Mouse (Mus musculus): ENCODE data around the gene Sirpa.

DNA sequence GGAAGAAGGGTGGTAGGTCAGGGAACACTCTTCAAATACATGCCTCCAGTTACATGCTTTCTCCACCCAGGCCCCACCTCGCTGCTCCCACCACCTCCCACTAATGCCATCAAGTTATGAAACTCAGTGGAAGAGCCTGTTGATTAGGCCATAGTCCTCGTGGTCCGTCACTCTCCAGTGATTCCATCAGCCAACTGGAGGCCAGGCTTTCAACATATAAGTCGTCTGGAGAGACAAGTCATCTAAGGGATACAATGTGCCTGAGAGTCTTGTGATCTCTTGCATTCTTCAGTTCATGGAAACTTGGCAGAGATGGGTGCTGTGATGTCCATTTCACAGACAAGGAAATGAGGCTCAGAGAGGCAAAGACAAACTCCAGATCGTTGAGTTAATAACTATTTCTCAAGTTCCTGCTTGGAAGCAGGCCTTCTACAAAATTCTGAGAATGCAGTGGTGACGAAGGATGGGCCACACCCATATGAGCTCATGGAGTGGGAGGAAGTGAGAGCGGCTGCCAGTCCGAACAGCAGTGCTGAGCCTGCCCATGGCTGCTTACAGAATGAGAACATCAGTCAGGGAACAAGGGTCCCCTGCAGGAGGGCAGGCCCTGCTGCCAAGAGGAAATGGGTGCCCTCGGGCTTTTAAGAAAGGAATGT is 40.6 kb downstream of the Sirpa start:
- TF ChIP-seq CTCF (IDR thresholded peaks at IDR 0.05) (no peak), EP300 (IDR thresholded peaks at IDR 0.05) (peak; percentile 97)

Measured in lung, postnatal 0 days (tissue).